Mouse (Mus musculus): Measurements from ENCODE around the gene Zfand3.
A peak's percentile ranks its signal among the peaks of the same experiment; 100 is the strongest.

Gene Zfand3

GRCm38 (mm10) chr17:30004203-30005102 is at the start of gene Zfand3:
Gene Zfand3, plus strand, starts transcription at chr17:30004733.
- Histone ChIP-seq H3K36me3 (ENCODE audit: control insufficient read depth, insufficient read depth, low read length, poor library complexity, severe bottlenecking) (no peaks in the 10 kb centered on the region), H3K27me3 (ENCODE audit: control insufficient read depth, insufficient read depth, low read length, poor library complexity, severe bottlenecking) (no peaks in the 10 kb centered on the region)
- peak; percentile 92 for DNase-seq (ENCODE audit: low read depth, low spot score)

- no peak for DNase-seq (ENCODE audit: low read depth, low spot score)
- no peaks in the 10 kb centered on the region for H3K36me3 ChIP-seq (ENCODE audit: control insufficient read depth, insufficient read depth, low read length, poor library complexity, severe bottlenecking)
- no peaks in the 10 kb centered on the region for H3K27me3 ChIP-seq (ENCODE audit: control insufficient read depth, insufficient read depth, low read length, poor library complexity, severe bottlenecking)
Measured at GRCm38 (mm10) chr17:29955880-29956279, 48.7 kb upstream of the Zfand3 start.

DNA sequence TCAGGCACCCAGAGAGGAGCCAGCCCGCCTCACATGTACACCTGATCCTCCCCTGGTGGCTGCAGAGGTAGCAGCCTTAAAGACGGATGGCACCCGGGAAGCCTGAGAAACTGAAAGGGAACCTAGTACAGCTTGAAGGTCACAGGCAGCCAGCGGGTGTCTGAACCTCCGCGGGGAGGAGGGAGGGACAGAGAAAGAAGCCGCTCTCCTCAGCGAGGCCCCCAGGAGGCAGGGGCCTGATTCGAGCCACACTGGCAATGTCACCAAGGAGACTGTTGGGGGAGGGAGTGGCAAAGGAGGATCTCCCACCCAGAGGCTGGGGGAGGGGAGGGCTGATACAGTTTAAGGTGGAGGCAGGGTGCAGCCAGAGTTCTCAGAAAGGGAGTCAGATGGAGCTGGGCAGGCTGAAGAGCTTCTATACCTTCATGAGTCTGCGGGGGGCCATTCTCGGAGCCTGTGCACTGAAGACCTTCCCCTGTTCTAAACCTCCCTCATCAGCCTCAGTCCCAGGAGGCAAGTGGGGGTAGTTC is 40.7 kb upstream of the Zfand3 start:
- H3K36me3 ChIP-seq (ENCODE audit: control insufficient read depth, insufficient read depth, low read length, poor library complexity, severe bottlenecking): no peaks in the 10 kb centered on the region
- DNase-seq (ENCODE audit: low read depth, low spot score): peak; percentile 42

DNA sequence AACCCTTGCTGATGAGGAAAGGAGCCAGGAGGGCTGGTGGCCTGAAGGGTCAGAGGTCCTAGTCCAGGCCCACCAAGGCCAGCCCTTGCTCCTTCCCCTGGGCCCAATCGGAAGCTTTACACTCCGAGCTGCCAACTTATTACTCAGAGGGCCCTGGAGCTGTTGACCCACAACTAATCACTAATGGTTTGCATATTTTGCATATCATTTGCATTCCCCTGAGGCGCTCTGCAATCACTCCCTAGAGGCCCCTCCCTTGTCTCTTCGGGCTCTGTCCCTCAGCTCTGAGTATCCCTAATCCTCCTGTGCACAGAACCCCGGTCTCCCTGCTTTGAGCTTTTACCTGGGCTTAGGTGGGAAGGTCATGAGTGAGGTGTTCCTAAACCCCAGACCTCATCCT is 39.0 kb upstream of the Zfand3 start:
- no peaks in the 10 kb centered on the region; the same call in 1 of the 2 replicates for H3K27me3 ChIP-seq (ENCODE audit: control insufficient read depth, insufficient read depth, low read length, poor library complexity, severe bottlenecking)
- no peaks in the 10 kb centered on the region for H3K36me3 ChIP-seq (ENCODE audit: control insufficient read depth, insufficient read depth, low read length, poor library complexity, severe bottlenecking)
- peak; percentile 39 for DNase-seq (ENCODE audit: low read depth, low spot score)

More for the DNA sequence above, 40.7 kb upstream of the Zfand3 start:
- no peaks in the 10 kb centered on the region; the same call in 1 of the 2 replicates for H3K27me3 ChIP-seq (ENCODE audit: control insufficient read depth, insufficient read depth, low read length, poor library complexity, severe bottlenecking)

DNA sequence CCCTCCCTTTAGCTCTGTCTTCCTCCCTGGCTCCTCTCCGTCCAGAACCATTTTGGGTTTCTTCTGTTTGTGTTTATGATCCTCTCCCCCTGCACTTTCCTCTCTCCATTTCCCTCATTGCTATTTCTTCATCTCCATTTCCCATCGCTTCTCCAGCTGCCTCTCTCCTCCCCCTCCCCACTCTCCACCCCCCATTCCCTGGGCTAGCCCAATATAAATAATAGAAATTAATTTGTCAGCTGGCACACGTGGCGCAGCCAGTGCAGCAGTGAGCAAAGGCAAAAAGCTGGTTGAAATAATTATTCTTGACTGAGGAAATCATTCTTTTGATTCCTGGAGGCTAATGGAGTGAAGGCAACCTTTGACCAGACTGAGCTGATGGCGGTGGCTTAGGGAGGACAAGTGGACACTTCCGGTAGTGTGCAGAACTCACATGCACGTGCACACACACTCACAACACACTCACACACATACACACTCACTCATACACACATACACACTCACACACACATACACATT is 34.4 kb upstream of the Zfand3 start, which contains the start of gene Mdga1:
Gene Mdga1, minus strand, starts transcription at position 51 of the 519 bp plus-strand sequence.
- DNase-seq (ENCODE audit: low read depth, low spot score): no peak
- Histone ChIP-seq H3K27me3 (ENCODE audit: control insufficient read depth, insufficient read depth, low read length, poor library complexity, severe bottlenecking) (no peaks in the 10 kb centered on the region), H3K36me3 (ENCODE audit: control insufficient read depth, insufficient read depth, low read length, poor library complexity, severe bottlenecking) (no peaks in the 10 kb centered on the region)

DNA sequence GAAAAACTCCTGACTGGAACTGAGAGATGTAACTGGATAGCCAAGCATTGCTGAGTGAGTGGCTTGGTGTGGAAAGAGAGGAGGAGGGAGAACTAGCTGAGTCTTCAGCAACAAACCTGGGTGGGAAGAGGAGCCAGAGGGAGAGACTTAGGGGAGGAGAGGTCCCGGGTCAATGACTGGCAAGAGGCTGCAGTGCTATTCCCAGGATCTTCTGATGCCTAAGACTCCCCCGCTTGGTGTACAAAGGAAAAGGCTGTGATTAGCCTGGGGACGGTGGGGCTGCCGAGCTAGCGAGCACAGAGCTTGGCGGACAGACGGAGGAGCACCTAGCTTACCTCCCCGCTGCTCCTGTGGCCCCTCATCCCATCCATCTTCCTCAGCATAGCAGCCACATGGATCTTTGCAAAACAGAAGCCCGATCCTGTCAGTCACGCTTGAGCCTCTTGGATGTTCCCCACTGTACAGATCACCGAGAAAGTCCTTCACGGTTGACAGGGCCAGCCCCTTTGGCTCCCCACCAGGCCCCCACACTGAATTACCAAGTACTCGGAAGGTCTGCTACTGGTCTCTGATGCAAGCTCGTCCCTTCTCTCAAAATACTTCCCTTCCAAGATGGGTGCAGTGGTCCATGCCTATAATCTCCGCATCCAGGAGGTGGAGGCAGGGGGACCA is 32.6 kb upstream of the Zfand3 start:
- no peak for DNase-seq (ENCODE audit: low read depth, low spot score)
- no peaks in the 10 kb centered on the region for H3K36me3 ChIP-seq (ENCODE audit: control insufficient read depth, insufficient read depth, low read length, poor library complexity, severe bottlenecking)
- no peaks in the 10 kb centered on the region for H3K27me3 ChIP-seq (ENCODE audit: control insufficient read depth, insufficient read depth, low read length, poor library complexity, severe bottlenecking)

DNA sequence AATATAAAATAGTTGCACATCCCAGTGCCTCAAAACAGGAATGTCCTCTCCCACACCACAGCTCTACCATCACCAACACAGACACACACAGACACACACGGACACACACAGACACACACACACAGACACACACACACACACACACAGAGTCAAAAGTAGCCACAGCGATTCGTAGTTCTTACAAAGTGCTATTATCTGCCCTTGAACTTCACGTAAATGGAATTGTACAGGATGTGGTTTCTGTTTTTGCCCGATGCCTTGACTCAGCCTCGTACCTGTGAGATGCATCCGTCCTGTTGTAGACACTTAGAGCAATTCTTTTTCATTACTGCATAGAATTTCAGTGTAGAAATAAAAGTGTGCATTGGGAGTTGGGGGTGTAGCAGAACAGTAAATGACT is 31.3 kb upstream of the Zfand3 start:
- no peaks in the 10 kb centered on the region for H3K27me3 ChIP-seq (ENCODE audit: control insufficient read depth, insufficient read depth, low read length, poor library complexity, severe bottlenecking)
- H3K36me3 ChIP-seq (ENCODE audit: control insufficient read depth, insufficient read depth, low read length, poor library complexity, severe bottlenecking): no peaks in the 10 kb centered on the region
- DNase-seq (ENCODE audit: low read depth, low spot score): no peak

- Histone ChIP-seq H3K27me3 (ENCODE audit: control insufficient read depth, insufficient read depth, low read length, poor library complexity, severe bottlenecking) (no peaks in the 10 kb centered on the region), H3K36me3 (ENCODE audit: control insufficient read depth, insufficient read depth, low read length, poor library complexity, severe bottlenecking) (no peaks in the 10 kb centered on the region)
- peak; percentile 65 for DNase-seq (ENCODE audit: low read depth, low spot score)
Measured at GRCm38 (mm10) chr17:29975731-29976130, 28.8 kb upstream of the Zfand3 start.

- no peaks in the 10 kb centered on the region for H3K36me3 ChIP-seq (ENCODE audit: control insufficient read depth, insufficient read depth, low read length, poor library complexity, severe bottlenecking)
Measured at GRCm38 (mm10) chr17:29979020-29979419, 25.5 kb upstream of the Zfand3 start.

GRCm38 (mm10) chr17:29979841-29980240 is 24.7 kb upstream of the Zfand3 start:
- no peak for DNase-seq (ENCODE audit: low read depth, low spot score)
- H3K36me3 ChIP-seq (ENCODE audit: control insufficient read depth, insufficient read depth, low read length, poor library complexity, severe bottlenecking): no peaks in the 10 kb centered on the region
- no peaks in the 10 kb centered on the region for H3K27me3 ChIP-seq (ENCODE audit: control insufficient read depth, insufficient read depth, low read length, poor library complexity, severe bottlenecking)

More at GRCm38 (mm10) chr17:29979020-29979419, 25.5 kb upstream of the Zfand3 start:
- no peaks in the 10 kb centered on the region for H3K27me3 ChIP-seq (ENCODE audit: control insufficient read depth, insufficient read depth, low read length, poor library complexity, severe bottlenecking)
- no peak for DNase-seq (ENCODE audit: low read depth, low spot score)

GRCm38 (mm10) chr17:29981568-29981967 is 23.0 kb upstream of the Zfand3 start:
- no peaks in the 10 kb centered on the region for H3K27me3 ChIP-seq (ENCODE audit: control insufficient read depth, insufficient read depth, low read length, poor library complexity, severe bottlenecking)
- no peak for DNase-seq (ENCODE audit: low read depth, low spot score)
- no peaks in the 10 kb centered on the region for H3K36me3 ChIP-seq (ENCODE audit: control insufficient read depth, insufficient read depth, low read length, poor library complexity, severe bottlenecking)

DNA sequence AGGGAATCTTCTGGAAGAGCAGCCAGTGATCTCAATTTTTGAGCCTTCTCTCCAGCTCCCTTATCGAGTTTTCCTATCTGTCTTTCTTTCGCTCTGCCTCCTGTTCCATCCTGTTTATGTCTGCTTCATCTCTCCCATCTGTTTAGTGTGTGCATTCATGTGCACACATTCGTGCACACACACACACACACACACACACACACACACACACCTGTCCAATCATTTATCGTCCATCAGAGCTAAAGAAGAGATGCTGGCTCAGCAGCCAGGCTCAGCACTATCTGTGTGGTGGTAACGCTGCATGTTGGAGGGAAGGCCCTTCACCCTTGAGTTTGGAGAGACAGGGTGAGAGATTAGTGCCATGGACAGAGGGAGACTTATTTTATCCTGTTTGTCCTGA is 21.3 kb upstream of the Zfand3 start:
- no peaks in the 10 kb centered on the region for H3K36me3 ChIP-seq (ENCODE audit: control insufficient read depth, insufficient read depth, low read length, poor library complexity, severe bottlenecking)
- no peaks in the 10 kb centered on the region for H3K27me3 ChIP-seq (ENCODE audit: control insufficient read depth, insufficient read depth, low read length, poor library complexity, severe bottlenecking)
- DNase-seq (ENCODE audit: low read depth, low spot score): no peak

GRCm38 (mm10) chr17:29984931-29985330 is 19.6 kb upstream of the Zfand3 start:
- DNase-seq (ENCODE audit: low read depth, low spot score): no peak
- H3K27me3 ChIP-seq (ENCODE audit: control insufficient read depth, insufficient read depth, low read length, poor library complexity, severe bottlenecking): no peaks in the 10 kb centered on the region
- H3K36me3 ChIP-seq (ENCODE audit: control insufficient read depth, insufficient read depth, low read length, poor library complexity, severe bottlenecking): no peaks in the 10 kb centered on the region

DNA sequence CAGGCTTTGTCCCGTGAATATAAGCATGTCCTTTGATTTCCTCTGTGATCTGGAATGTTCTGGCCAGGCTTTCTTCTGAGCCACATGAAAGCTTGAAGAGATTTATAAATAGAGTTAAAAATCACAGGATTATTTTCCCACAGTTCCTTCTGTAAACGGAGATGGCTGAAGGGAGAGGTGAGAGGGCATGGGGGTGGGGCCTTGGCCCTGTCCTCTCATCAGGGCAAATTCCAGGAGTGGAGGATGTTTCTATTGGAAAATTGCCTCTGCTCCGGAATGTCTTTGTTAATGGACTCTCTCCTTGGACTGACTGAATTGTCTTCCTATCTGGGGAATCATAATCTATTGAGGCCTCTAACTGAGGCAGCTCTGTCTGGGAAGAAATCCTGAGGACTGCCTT is 19.0 kb upstream of the Zfand3 start:
- no peaks in the 10 kb centered on the region for H3K27me3 ChIP-seq (ENCODE audit: control insufficient read depth, insufficient read depth, low read length, poor library complexity, severe bottlenecking)
- DNase-seq (ENCODE audit: low read depth, low spot score): no peak
- H3K36me3 ChIP-seq (ENCODE audit: control insufficient read depth, insufficient read depth, low read length, poor library complexity, severe bottlenecking): no peaks in the 10 kb centered on the region

DNA sequence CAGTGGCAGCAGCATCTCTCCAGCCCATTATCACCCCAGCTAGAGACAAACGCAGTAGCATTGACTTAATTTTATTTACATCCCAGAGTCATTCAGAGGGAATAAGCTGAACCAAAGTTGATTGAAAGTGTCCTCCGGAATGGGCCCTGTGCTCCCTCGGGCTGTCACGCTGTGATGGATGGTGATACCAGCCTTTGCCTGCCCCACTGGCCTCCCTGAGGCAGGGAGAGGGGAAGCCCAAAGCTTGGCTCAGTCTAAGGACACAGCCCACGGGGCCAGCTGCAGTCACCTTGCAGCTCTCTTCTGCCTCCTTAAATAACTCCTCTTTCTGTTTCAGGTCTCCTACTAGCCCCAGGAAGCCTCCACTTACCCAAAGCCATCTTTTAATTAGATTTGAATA is 16.4 kb upstream of the Zfand3 start:
- Histone ChIP-seq H3K36me3 (ENCODE audit: control insufficient read depth, insufficient read depth, low read length, poor library complexity, severe bottlenecking) (no peaks in the 10 kb centered on the region), H3K27me3 (ENCODE audit: control insufficient read depth, insufficient read depth, low read length, poor library complexity, severe bottlenecking) (no peaks in the 10 kb centered on the region)
- no peak for DNase-seq (ENCODE audit: low read depth, low spot score)
